Mouse (Mus musculus) hindbrain, embryonic 13.5 days (tissue): ENCODE data around the gene Il3ra. TPM values are rescaled to one million over a fixed set of nuclear protein-coding genes. Genes with fewer than 3 reads are reported as not detected.

Experiments used
- polyA plus RNA-seq: library from polyadenylated mRNA; unstranded; fragments of >200 nt; fragmentation: Nextera tagmentation; extraction: Ambion mirVana; gene quantifications from 2 replicates; pipeline ENCODE4 v1.2.1, GENCODE M21; 2015

The Il3ra gene
- polyA plus RNA-seq, 1 experiment from 2014 or later = 1.6 TPM

Other genes with a start within 250 kb of the Il3ra start
- 279 and 284 TPM in 2 replicates for gene Psmd6, start 225.3 kb upstream of the Il3ra start, polyA plus RNA-seq
- not detected in 2 replicates for gene Olfr720, start 159.4 kb upstream of the Il3ra start, polyA plus RNA-seq
- 0.12 TPM in 1 of 2 replicates, not detected in the other for gene Olfr31, start 23.4 kb upstream of the Il3ra start, polyA plus RNA-seq
- not detected in 2 replicates for gene Olfr721-ps1, start 55.0 kb downstream of the Il3ra start, polyA plus RNA-seq